Comparison of ENCODE assay signal across 8 mouse cellular contexts in genomic region chr11:53463551-53464424, GRCm38 (mm10). TPM values are rescaled to one million over a fixed set of nuclear protein-coding genes. Genes with fewer than 3 reads are reported as not detected.
DNase-seq lines count a peak whose midpoint lies in the region; ATAC-seq lines count a peak whose summit lies in the region.

No protein-coding gene starts in this region.

- H3K9me3 ChIP-seq in limb, embryonic 15.5 days: no peaks in the 10 kb centered on the region

- peaks cover 58% of the 10 kb centered on the region for H3K27me3 ChIP-seq in limb, embryonic 15.5 days

- intact Hi-C loops in heart, postnatal 14 days (cut with DNase I): no loop called here

- 9% methylated on average over 55 of the region's 55 CpGs for WGBS in limb, embryonic 15.5 days

- H3K4me3 ChIP-seq in limb, embryonic 15.5 days: peak overlapping the region; percentile 39

- peaks cover 24% of the 10 kb centered on the region for H3K4me1 ChIP-seq in limb, embryonic 15.5 days

- peak; percentile 53 for DNase-seq in kidney, adult 9 months
- DNase-seq in kidney, adult 18-20 months: no peak
- DNase-seq in heart, postnatal 14 days: peak; percentile 19 to 27
- peak; percentile 67 to 74 for DNase-seq in right cerebral cortex, adult 2 months (ENCODE audit: low spot score in 2 of 2)
- no peak for DNase-seq in B cell, adult 2 months
- DNase-seq in spleen, adult 12 weeks (ENCODE audit: low spot score): no peak

- no peak overlapping the region for H3K27ac ChIP-seq in limb, embryonic 15.5 days

- H3K9ac ChIP-seq in limb, embryonic 15.5 days: 0 out of 2 replicates have a peak overlapping the region, but pooled peaks have one; percentile 2

- ATAC-seq in common myeloid progenitor, adult 5-6 weeks (replicated peaks; ENCODE audit: low read depth, poor library complexity, severe bottlenecking): peak; percentile 33; the same call in 1 of the 2 replicates
- ATAC-seq in limb, embryonic 15.5 days (ENCODE audit: insufficient number of reproducible peaks, low FRiP score, low TSS enrichment, low read depth): no peak

- H3K36me3 ChIP-seq in limb, embryonic 15.5 days: no peaks in the 10 kb centered on the region

- peak overlapping the region; percentile 85 for H3K4me2 ChIP-seq in limb, embryonic 15.5 days

RNA-seq across cellular contexts. Expression of gene Gm9837, which starts 6.5 kb away (rescaled TPM):
- not detected in 2 replicates for total RNA-seq in common myeloid progenitor, adult 5-6 weeks (2017)
- total RNA-seq in heart, postnatal 14 days (2021): not detected
- not detected in 2 replicates for polyA plus RNA-seq in limb, embryonic 15.5 days (2015; fragmentation: Nextera tagmentation; extraction: Ambion mirVana)

RNA-seq across cellular contexts. Expression of gene Shroom1, which starts 6.8 kb away (rescaled TPM):
- total RNA-seq in common myeloid progenitor, adult 5-6 weeks (2017): not detected in 2 replicates
- under 1 TPM; 0.44 to 0.53 TPM for total RNA-seq in heart, postnatal 14 days (2021)
- 4.4 and 4.6 TPM in 2 replicates for polyA plus RNA-seq in limb, embryonic 15.5 days (2015; fragmentation: Nextera tagmentation; extraction: Ambion mirVana)

RNA-seq across cellular contexts. Expression of gene Gm10447, which starts 6.9 kb away (rescaled TPM):
- not detected in 2 replicates for total RNA-seq in common myeloid progenitor, adult 5-6 weeks (2017)
- total RNA-seq in heart, postnatal 14 days (2021): not detected
- 0.10 TPM in 2 replicates for polyA plus RNA-seq in limb, embryonic 15.5 days (2015; fragmentation: Nextera tagmentation; extraction: Ambion mirVana)

RNA-seq across cellular contexts. Expression of gene Gm9945, which starts 16.2 kb away (rescaled TPM):
- total RNA-seq in common myeloid progenitor, adult 5-6 weeks (2017): not detected in 2 replicates
- not detected for total RNA-seq in heart, postnatal 14 days (2021)
- polyA plus RNA-seq in limb, embryonic 15.5 days (2015; fragmentation: Nextera tagmentation; extraction: Ambion mirVana): not detected in 2 replicates

RNA-seq across cellular contexts. Expression of gene Sowaha, which starts 16.3 kb away (rescaled TPM):
- total RNA-seq in common myeloid progenitor, adult 5-6 weeks (2017): 1.0 and 1.5 TPM in 2 replicates
- under 1 TPM; 0.07 TPM for total RNA-seq in heart, postnatal 14 days (2021)
- polyA plus RNA-seq in limb, embryonic 15.5 days (2015; fragmentation: Nextera tagmentation; extraction: Ambion mirVana): 0.21 and 0.28 TPM in 2 replicates

Comparison
In these comparisons a context has a peak if more than half of its experiments do, and no peak if none do; other contexts are left out.
1. DNase-seq: peak in kidney, adult 9 months (single experiment), heart, postnatal 14 days (2 of 2) and right cerebral cortex, adult 2 months (2 of 2); none in kidney, adult 18-20 months (single experiment), B cell, adult 2 months (0 of 2) and spleen, adult 12 weeks (single experiment).